Comparison of ENCODE assay signal across 10 mouse cellular contexts in the genomic region with DNA sequence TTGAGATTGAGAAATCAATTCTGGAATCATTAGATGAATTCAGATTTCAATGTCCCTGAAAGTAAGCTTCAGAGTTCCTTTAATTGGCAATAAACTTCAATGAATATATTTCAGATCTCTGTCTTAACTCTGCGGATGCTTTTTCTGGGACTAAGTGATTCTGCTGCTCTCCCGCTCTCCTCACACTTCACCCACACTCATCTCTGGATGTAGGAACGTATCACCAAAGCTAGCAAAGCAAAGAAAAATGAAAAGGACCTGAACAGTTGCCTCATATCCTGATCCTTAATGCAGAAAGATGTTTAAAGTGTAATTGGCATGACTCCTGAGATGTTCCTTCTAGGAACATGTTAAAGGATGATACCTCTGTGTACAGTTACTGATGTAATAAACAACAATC.
"Had no signal": no experiment of that assay in that cellular context is flagged by ENCODE, and none has a peak within 500 bp of the region (broad histone marks: within the 10 kb centered on the region; RNA-seq: fewer than 3 reads in every experiment).

No protein-coding gene starts in this region.

- DNase-seq: liver, embryonic 13.5 days; liver, postnatal 0 days; lung, adult 2 months; lung, postnatal 14 days; lung, postnatal 36 days; right cerebral cortex, postnatal 4 days; spleen, adult 18-20 months; thymus, adult 2 months; thymus, postnatal 25 days; thymus, postnatal 4 days had no signal
